Mouse (Mus musculus) naive thymus-derived CD4-positive, alpha-beta T cell, adult 2 months (primary cell): ENCODE measurements around the gene Rapsn.
A peak's percentile ranks its signal among the peaks of the same experiment; 100 is the strongest.

ENCODE experiments used
- DNase-seq: peaks from one replicate; pipeline ENCODE4 v3.0.0-alpha.2; 2011; ENCODE audit warnings: low read depth

Rapsn gene

DNA sequence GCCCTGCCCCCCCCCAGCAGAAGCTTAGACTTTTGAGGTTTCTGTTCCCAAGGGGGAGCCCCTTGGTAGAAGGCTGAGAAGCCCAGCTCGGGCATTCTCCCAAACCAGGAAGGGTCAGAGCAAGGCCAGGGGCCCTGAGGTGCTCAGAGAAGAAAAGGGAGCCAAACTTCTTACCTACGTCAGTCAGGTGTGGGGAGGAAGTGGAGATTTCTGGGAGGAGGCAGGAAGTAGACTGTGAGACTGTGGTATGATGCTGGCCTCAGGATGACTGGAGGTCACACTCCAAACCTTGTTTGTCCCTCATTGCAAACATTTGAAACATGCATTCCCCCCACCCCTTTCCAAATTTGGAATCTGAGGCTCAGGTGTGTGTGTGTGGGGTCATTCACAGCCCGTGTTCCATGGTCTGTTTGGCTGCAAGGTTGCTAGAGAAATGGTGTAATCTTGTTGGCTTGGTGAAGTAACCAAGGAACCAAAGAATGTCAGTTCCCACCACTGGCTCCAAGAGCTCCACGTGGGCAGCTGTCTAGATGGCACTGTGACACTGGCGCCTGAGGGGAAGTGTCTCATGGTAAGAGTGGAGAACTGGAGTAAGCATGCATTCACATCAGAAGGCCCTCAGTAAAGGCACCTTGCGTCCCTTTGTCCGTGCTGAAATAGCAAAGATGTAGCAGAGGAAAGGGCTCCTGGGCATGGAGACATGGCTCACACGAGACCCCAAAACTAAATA, 45.5 kb downstream of the Rapsn start:
- peak; percentile 61 for DNase-seq

GRCm38 (mm10) chr2:91081775-91082695, 46.6 kb downstream of the Rapsn start, which contains the start of gene Spi1:
Gene Spi1, plus strand, starts transcription at chr2:91082390.
- DNase-seq = no peak

DNA sequence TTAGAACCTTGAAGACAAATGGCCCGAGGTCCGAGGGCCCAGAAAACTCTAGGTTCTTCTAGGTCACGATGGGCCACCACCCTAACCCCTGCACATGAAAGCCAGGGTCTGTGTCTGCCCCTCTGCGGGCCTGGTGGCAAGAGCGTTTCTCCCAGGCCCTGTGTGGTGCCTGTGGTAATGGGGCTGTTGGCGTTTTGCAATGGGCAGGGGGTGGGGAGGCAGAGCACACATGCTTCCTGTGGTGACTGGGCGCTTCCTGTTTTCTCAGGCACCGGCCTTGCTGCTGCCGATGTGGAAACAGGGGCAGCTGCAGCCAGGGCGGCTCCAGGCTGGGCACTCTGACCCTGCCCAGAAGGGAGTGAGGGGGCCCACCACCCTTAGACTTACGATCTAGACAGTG, 47.4 kb downstream of the Rapsn start:
- DNase-seq = peak; percentile 72

GRCm38 (mm10) chr2:91083366-91083940, 48.0 kb downstream of the Rapsn start:
- DNase-seq = peak; percentile 42

- no peak for DNase-seq
These were observed 48.9 kb downstream of the Rapsn start for GRCm38 (mm10) chr2:91084179-91084820.

- DNase-seq = no peak
These were observed 50.3 kb downstream of the Rapsn start for GRCm38 (mm10) chr2:91085494-91086391.

DNA sequence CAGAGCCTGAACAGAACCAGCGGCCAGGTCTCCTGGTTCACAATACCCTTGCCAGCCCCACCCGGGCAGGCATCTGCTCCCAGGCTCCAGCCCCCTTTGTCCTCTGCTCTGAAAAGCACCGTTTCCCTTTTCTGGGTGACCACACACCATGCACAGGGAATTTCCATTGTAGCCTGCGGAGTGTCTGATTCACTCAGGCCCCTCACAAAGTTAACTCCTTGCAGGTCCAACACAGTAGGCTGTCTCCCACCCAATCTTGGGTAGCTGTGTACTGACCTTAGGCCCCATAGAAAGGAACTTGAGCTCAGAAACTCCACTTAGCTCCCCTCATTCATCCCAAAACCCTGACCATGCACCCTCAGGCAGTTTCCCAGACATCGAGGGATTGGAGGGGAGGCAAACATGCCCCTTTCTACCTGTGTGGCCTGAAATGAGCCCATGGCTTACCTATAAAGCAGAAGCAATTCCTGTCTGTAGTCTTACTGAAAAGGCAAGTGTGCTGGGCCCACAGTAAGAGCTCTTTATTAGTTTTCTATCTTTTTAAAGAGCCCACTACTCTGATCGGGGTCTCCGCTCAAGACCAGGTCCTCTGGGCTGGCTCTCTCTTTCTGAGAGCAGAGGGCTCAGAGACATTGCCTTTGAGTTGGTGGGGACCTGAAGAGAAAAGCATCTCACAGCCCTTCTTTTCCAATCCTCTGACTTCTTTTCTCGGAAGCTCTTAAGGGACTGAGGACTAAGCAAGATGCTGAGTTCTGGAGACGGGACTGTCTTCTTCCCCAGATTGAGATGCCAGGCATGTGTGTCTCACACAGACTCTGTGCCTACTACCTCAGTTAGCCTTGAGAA, 51.2 kb downstream of the Rapsn start:
- no peak for DNase-seq

DNA sequence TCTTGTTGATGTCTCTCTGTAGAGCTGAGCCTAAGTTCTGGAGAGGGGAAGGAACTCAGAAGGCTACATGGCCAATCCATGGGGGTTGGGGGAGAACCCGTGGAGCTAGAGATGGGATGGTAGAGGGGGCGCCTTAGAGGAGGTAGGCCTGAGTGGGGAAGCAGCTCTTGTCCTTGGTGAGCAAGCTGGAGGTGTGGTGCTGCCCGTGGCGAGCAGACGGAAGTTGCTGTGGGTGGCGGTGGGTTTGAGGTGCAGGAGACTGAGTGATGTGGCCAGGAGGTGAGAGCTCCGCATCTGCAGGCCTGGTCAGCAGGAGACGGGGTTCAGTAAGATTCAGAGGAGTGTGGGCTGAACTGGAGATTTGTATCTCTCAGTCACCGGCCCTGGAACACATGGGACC, 52.0 kb downstream of the Rapsn start:
- DNase-seq = peak; percentile 41

DNA sequence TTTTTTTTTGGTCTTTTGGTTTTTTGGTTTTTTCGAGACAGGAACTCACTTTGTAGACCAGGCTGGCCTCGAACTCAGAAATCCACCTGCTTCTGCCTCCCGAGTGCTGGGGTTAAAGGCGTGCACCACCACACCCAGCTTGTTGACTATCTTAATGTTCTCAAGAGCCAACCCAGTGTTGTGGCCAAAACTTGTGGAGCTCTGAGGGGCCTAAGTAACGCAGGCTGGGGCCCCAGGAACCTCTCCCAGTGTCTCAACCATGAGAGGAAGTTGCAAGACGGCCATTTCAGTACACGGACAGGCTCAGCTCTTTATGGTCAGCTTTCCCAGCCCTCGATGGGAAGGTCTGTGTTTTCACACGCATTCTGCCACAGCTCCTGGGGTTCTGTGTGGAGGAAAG, 53.6 kb downstream of the Rapsn start:
- peak; percentile 15 for DNase-seq

DNA sequence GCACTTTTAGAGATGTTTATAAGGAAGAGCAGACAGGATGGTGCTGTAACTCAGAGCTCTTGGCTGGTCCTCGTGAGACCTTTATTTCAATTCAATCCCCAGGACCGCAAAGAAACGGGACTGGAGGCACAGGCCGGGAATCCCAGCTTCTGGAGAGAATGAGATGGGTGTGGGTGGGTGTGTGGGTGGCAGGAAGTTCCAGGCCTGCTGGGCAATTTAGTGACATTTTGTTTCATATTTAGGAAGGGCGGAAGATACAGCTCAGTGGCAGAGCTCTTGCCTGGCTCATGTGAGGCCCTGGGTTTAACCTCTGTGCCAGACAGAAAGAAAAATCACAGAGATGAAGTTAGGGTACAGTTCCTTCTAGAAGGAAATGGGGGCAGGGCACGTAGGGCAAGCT, 54.8 kb downstream of the Rapsn start:
- DNase-seq = peak; percentile 34

GRCm38 (mm10) chr2:91090827-91091226, 55.4 kb downstream of the Rapsn start:
- DNase-seq = no peak
